Mouse (Mus musculus) neural tube, embryonic 14.5 days (tissue): ENCODE measurements around the gene Eps15l1. TPM values are rescaled to one million over a fixed set of nuclear protein-coding genes. Genes with fewer than 3 reads are reported as not detected.
A peak's percentile ranks its signal among the peaks of the same experiment; 100 is the strongest.

Experiments used
- ATAC-seq: fragments of 200-750 bp; cut with Nextera tagmentation; 2 replicates; pipeline ENCODE4 v1.8.0; 2017; ENCODE audit warnings: low read depth, mild to moderate bottlenecking, moderate TSS enrichment, moderate library complexity
- H3K27ac ChIP-seq: fragments of 300-500 bp; sonication (generic); 2 replicates; pipeline ENCODE4 v1.5.1; 2014; ENCODE audit warnings: low read depth, mild to moderate bottlenecking, control low read depth, low read length, moderate library complexity, mixed read lengths
- H3K27me3 ChIP-seq: fragments of 300-500 bp; sonication (generic); 2 replicates; pipeline ENCODE4 v1.6.1; 2014; ENCODE audit warnings: low read length; ENCODE audit not compliant: control insufficient read depth, insufficient read depth
- H3K36me3 ChIP-seq: fragments of 300-500 bp; sonication (generic); 2 replicates; pipeline ENCODE4 v1.6.1; 2014; ENCODE audit warnings: low read length, mixed read lengths; ENCODE audit not compliant: control insufficient read depth, insufficient read depth
- H3K4me1 ChIP-seq: fragments of 300-500 bp; sonication (generic); 2 replicates; pipeline ENCODE4 v1.6.1; 2014; ENCODE audit warnings: low read length; ENCODE audit not compliant: control insufficient read depth, insufficient read depth
- H3K4me2 ChIP-seq: fragments of 300-500 bp; sonication (generic); 2 replicates; pipeline ENCODE4 v1.6.1; 2014; ENCODE audit warnings: mild to moderate bottlenecking, low read depth, low read length, control low read depth
- H3K4me3 ChIP-seq: fragments of 300-500 bp; sonication (generic); 2 replicates; pipeline ENCODE4 v1.5.1; 2014; ENCODE audit warnings: low read depth, low read length, control low read depth, mixed read lengths
- H3K9ac ChIP-seq: fragments of 300-500 bp; sonication (generic); replicated peaks from 2 replicates; pipeline ENCODE4 v1.6.1; 2014; ENCODE audit warnings: low read depth, mild to moderate bottlenecking, control low read depth, low read length, mixed read lengths
- H3K9me3 ChIP-seq: fragments of 300-500 bp; sonication (generic); 2 replicates; pipeline ENCODE4 v1.6.1; 2016; ENCODE audit warnings: low read length; ENCODE audit not compliant: control insufficient read depth
- WGBS: fragments of 180-500 bp; shearing (Covaris S2); extraction: QIAGEN DNeasy Blood & Tissue Kit; methylation state at CpG from one replicate; pipeline ENCODE4 v1.1.7; 2014; 5-methylcytosine and 5-hydroxymethylcytosine counted together
- polyA plus RNA-seq: library from polyadenylated mRNA; unstranded; fragments of >200 nt; fragmentation: Nextera tagmentation; extraction: Ambion mirVana; gene quantifications from 2 replicates; pipeline ENCODE4 v1.2.1, GENCODE M21; 2014

Gene Eps15l1
- polyA plus RNA-seq, 1 experiment from 2014 or later, result 63.3 TPM

GRCm38 (mm10) chr8:72382395-72382794 lies 38.9 kb downstream of the Eps15l1 start:
- H3K9ac ChIP-seq, result no peak overlapping the region
- H3K4me2 ChIP-seq, result no peak overlapping the region
- no peak overlapping the region for H3K4me3 ChIP-seq
- H3K27me3 ChIP-seq, result no peaks in the 10 kb centered on the region
- peaks cover 87% of the 10 kb centered on the region for H3K36me3 ChIP-seq
- no peak for ATAC-seq
- H3K27ac ChIP-seq, result no peak overlapping the region
- no peaks in the 10 kb centered on the region for H3K4me1 ChIP-seq
- H3K9me3 ChIP-seq, result no peaks in the 10 kb centered on the region
- WGBS, result 62% methylated on average over 5 of the region's 5 CpGs

- Histone ChIP-seq H3K27me3 (no peaks in the 10 kb centered on the region), H3K4me1 (no peaks in the 10 kb centered on the region), H3K27ac (no peak overlapping the region), H3K9ac (no peak overlapping the region), H3K9me3 (no peaks in the 10 kb centered on the region), H3K4me3 (no peak overlapping the region), H3K36me3 (peaks cover 81% of the 10 kb centered on the region), H3K4me2 (no peak overlapping the region)
- WGBS, result 89% methylated on average over 8 of the region's 8 CpGs
- ATAC-seq, result no peak
Observed at GRCm38 (mm10) chr8:72380656-72381055, 40.6 kb downstream of the Eps15l1 start.

DNA sequence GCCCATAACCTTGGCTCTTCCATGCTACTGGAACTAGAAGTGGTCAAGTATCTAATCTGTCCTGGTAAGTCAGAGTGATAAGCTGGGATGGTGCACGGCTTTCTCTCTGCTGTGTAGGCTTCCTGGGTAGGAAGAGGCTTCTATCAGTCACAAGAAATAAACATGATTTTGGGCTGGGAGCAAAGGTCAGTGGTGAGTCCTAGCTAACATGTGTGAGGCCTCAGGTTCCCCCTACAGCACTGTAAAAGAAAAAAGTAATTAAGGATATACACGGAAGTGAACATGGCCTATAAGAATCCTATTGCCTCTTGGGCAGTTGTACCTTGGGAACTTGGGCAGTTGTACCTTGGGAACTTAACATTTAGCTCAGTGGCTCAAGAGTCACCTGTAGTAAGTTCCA lies 44.4 kb downstream of the Eps15l1 start:
- Histone ChIP-seq H3K4me3 (no peak overlapping the region), H3K9me3 (no peaks in the 10 kb centered on the region), H3K9ac (no peak overlapping the region), H3K36me3 (peaks cover 78% of the 10 kb centered on the region), H3K4me2 (no peak overlapping the region), H3K27ac (no peak overlapping the region), H3K27me3 (no peaks in the 10 kb centered on the region), H3K4me1 (no peaks in the 10 kb centered on the region)
- 89% methylated on average over 2 of the region's 2 CpGs for WGBS
- ATAC-seq, result no peak

GRCm38 (mm10) chr8:72376309-72376708 lies 45.0 kb downstream of the Eps15l1 start:
- Histone ChIP-seq H3K4me1 (no peaks in the 10 kb centered on the region), H3K9me3 (no peaks in the 10 kb centered on the region), H3K4me2 (no peak overlapping the region), H3K27ac (no peak overlapping the region), H3K9ac (no peak overlapping the region), H3K27me3 (no peaks in the 10 kb centered on the region), H3K36me3 (peaks cover 78% of the 10 kb centered on the region), H3K4me3 (no peak overlapping the region)
- 94% methylated on average over 5 of the region's 5 CpGs for WGBS
- ATAC-seq, result no peak

DNA sequence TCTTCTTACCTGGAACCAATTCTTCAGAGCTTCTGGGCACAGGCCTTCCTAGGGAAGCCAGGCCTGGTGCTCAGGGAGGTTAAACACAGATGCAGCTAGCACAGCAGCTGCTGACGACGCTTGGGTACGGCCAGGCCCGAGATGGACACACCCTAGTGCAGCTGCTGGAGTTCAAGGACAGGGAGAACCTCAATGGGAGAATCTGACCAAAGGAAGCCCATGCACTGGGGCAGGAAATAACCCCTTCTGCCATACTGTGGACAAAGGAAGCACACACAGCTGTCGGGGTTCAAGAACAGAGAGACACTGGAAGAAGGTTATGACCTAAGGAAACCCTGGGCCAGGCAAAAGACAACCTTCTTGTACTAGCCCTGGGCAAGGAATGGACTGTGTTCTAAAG lies 46.1 kb downstream of the Eps15l1 start:
- H3K9me3 ChIP-seq, result no peaks in the 10 kb centered on the region
- no peak for ATAC-seq
- H3K27ac ChIP-seq, result no peak overlapping the region
- 87% methylated on average over 5 of the region's 5 CpGs for WGBS
- H3K27me3 ChIP-seq, result no peaks in the 10 kb centered on the region
- H3K4me2 ChIP-seq, result no peak overlapping the region
- H3K4me3 ChIP-seq, result no peak overlapping the region
- H3K4me1 ChIP-seq, result no peaks in the 10 kb centered on the region
- no peak overlapping the region for H3K9ac ChIP-seq
- H3K36me3 ChIP-seq, result peaks cover 79% of the 10 kb centered on the region

- 94% methylated on average over 4 of the region's 4 CpGs for WGBS
- no peak for ATAC-seq
- Histone ChIP-seq H3K4me1 (no peaks in the 10 kb centered on the region), H3K27ac (no peak overlapping the region), H3K4me2 (no peak overlapping the region), H3K4me3 (no peak overlapping the region), H3K9ac (no peak overlapping the region), H3K9me3 (no peaks in the 10 kb centered on the region), H3K36me3 (peaks cover 76% of the 10 kb centered on the region), H3K27me3 (no peaks in the 10 kb centered on the region)
Observed at GRCm38 (mm10) chr8:72372311-72372710, 48.9 kb downstream of the Eps15l1 start.

DNA sequence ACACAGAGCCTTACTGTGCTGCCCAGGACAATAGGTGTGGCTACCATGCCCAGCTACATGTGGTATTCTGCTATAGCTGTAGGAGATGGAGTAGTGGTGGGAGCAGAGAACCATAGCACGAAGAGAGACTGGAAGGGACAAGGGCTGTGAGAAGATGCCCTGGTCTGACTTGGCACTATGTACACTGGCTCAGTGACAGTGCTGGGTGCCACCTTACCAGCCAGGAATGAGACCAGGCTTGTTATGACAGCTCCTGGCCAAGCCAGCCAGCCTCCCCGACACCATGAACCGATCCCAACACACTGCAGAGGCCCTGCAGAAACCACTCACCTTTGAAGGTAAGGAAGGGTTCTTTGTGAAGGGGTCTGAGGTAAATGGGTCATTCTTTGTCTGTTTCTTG lies 49.9 kb downstream of the Eps15l1 start:
- no peaks in the 10 kb centered on the region for H3K27me3 ChIP-seq
- H3K4me2 ChIP-seq, result no peak overlapping the region
- no peak for ATAC-seq
- H3K9me3 ChIP-seq, result no peaks in the 10 kb centered on the region
- H3K36me3 ChIP-seq, result peaks cover 74% of the 10 kb centered on the region
- H3K4me3 ChIP-seq, result no peak overlapping the region
- no peak overlapping the region for H3K27ac ChIP-seq
- H3K9ac ChIP-seq, result no peak overlapping the region
- 95% methylated on average over 3 of the region's 3 CpGs for WGBS
- H3K4me1 ChIP-seq, result no peaks in the 10 kb centered on the region

GRCm38 (mm10) chr8:72366435-72366834 lies 54.8 kb downstream of the Eps15l1 start:
- H3K9ac ChIP-seq, result no peak overlapping the region
- ATAC-seq, result no peak
- no peaks in the 10 kb centered on the region for H3K9me3 ChIP-seq
- peaks cover 63% of the 10 kb centered on the region for H3K36me3 ChIP-seq
- H3K27me3 ChIP-seq, result no peaks in the 10 kb centered on the region
- no peak overlapping the region for H3K4me3 ChIP-seq
- H3K4me1 ChIP-seq, result no peaks in the 10 kb centered on the region
- H3K27ac ChIP-seq, result no peak overlapping the region
- H3K4me2 ChIP-seq, result no peak overlapping the region
- 94% methylated on average over 2 of the region's 2 CpGs for WGBS

GRCm38 (mm10) chr8:72365826-72366225 lies 55.4 kb downstream of the Eps15l1 start:
- Histone ChIP-seq H3K27me3 (no peaks in the 10 kb centered on the region), H3K4me3 (no peak overlapping the region), H3K27ac (no peak overlapping the region), H3K4me1 (no peaks in the 10 kb centered on the region), H3K4me2 (no peak overlapping the region), H3K9ac (no peak overlapping the region), H3K9me3 (no peaks in the 10 kb centered on the region), H3K36me3 (peaks cover 58% of the 10 kb centered on the region)
- ATAC-seq, result peak; percentile 79
- WGBS, result 32% methylated on average over 3 of the region's 3 CpGs

DNA sequence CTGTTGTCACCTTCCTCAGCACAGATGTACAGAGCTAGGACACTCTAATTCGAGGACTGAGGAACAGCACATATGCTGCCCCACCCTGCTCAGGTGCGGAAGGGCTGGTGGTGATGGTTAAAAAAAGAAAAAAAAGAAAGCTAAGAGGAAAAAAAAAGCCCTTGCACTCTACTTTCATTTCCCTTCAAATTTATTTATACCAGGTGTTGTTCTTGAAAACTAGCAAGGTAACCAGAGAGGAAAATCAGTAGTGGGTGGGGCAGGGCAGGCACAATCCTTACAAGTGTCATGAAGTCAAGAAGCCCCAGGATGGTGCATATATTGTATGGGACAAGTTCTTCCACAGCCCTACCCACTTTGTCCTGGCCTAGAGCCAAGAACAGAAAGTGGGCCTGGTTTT lies 56.2 kb downstream of the Eps15l1 start:
- H3K9ac ChIP-seq, result no peak overlapping the region
- H3K27me3 ChIP-seq, result no peaks in the 10 kb centered on the region
- no peak overlapping the region for H3K4me2 ChIP-seq
- no peak for ATAC-seq
- H3K4me3 ChIP-seq, result no peak overlapping the region
- no peaks in the 10 kb centered on the region for H3K4me1 ChIP-seq
- no peak overlapping the region for H3K27ac ChIP-seq
- no peaks in the 10 kb centered on the region for H3K9me3 ChIP-seq
- peaks cover 50% of the 10 kb centered on the region for H3K36me3 ChIP-seq
- 96% methylated on average over 2 of the region's 2 CpGs for WGBS
